ENCODE assay signal across 23 mouse cellular contexts in the genomic region with DNA sequence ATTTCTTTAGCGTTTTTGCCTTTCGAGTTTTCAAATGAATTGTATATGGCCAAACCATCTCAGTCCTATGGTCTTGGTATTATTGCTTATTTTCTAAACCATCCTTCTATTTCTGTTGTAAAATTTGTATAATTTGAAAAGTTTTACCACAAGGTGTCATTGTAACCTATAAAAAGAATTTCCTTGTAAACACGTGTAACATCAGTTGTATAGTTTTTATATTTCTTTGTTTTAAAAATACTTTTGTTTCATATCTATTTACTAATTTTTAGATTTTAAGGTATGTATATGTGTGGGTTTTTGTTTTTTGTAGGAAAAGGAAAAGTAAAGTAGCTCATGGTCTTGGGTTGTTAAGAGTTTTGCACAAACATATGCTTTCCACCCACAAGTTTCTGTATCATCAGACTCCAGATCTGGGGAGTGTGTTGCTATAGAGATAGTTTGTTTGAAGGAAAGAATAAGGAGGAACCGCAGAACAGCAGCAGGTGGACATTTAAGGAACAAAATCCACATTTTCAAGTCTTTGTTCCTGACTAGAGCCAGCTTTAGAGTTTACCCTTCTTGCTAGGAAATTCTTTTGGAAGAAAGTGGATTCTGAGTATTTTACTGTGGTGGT. TPM values are rescaled to one million over a fixed set of nuclear protein-coding genes. Genes with fewer than 3 reads are reported as not detected.
DNase-seq lines count a peak whose midpoint lies in the region; ATAC-seq and TF ChIP-seq lines count a peak whose summit lies in the region.
"Had no signal": no experiment of that assay in that cellular context is flagged by ENCODE, and none has a peak within 500 bp of the region (broad histone marks: within the 10 kb centered on the region; RNA-seq: fewer than 3 reads in every experiment).

No protein-coding gene starts in this region.

- H3K4me2 ChIP-seq in kidney, postnatal 0 days (ENCODE audit: low read length), result no peak overlapping the region
- H3K4me2 ChIP-seq in kidney, embryonic 15.5 days, result no peak overlapping the region
- H3K4me2 ChIP-seq: forebrain, embryonic 13.5 days; midbrain, embryonic 12.5 days had no signal

- ATAC-seq in kidney, postnatal 0 days (replicated peaks; ENCODE audit: low FRiP score, low read depth), result no peak
- no peak for ATAC-seq in kidney, embryonic 15.5 days (replicated peaks; ENCODE audit: low FRiP score)
- ATAC-seq: forebrain, embryonic 13.5 days; hindbrain, postnatal 0 days had no signal

- no peak overlapping the region for H3K4me3 ChIP-seq in kidney, postnatal 0 days (replicated peaks; ENCODE audit: low read depth, low read length)
- H3K4me3 ChIP-seq in kidney, embryonic 15.5 days (replicated peaks), result no peak overlapping the region
- H3K4me3 ChIP-seq: forebrain, embryonic 13.5 days; heart, embryonic 10.5 days; hindbrain, embryonic 10.5 days; midbrain, embryonic 12.5 days had no signal

- H3K27me3 ChIP-seq in kidney, postnatal 0 days (ENCODE audit: insufficient read depth, low read length), result no peaks in the 10 kb centered on the region
- no peaks in the 10 kb centered on the region for H3K27me3 ChIP-seq in kidney, embryonic 15.5 days
- H3K27me3 ChIP-seq: forebrain, embryonic 13.5 days; midbrain, embryonic 12.5 days had no signal

- WGBS in kidney, postnatal 0 days, result 77% methylated on average over 4 of the region's 4 CpGs
- 83% methylated on average over 4 of the region's 4 CpGs for WGBS in kidney, embryonic 15.5 days

- DNase-seq in kidney, postnatal 0 days (ENCODE audit: low spot score), result peak; percentile 24
- no peak for DNase-seq in kidney, postnatal 25 days
- peak; percentile 9 for DNase-seq in right cerebral cortex, adult 18-20 months
- DNase-seq in right cerebral cortex, postnatal 36 days (ENCODE audit: low spot score in 2 of 2), result no peak
- peak; percentile 27 for DNase-seq in c-Kit-positive CD71-positive TER-119-positive erythroid progenitor cells, embryonic 14.5 days (ENCODE audit: low spot score)
- no peak for DNase-seq in cerebellum, postnatal 14 days
- DNase-seq in kidney, postnatal 14 days, result no peak
- DNase-seq: adrenal gland, postnatal 25 days; cerebellum, adult 8-10 months; gastrocnemius, postnatal 36 days; kidney, adult 8-10 months; left cerebral cortex, postnatal 4 days; liver; lung, adult 18-20 months; lung, postnatal 36 days; right cerebral cortex, postnatal 14 days; thymus, postnatal 14 days had no signal

- TF ChIP-seq CTCF in kidney, postnatal 0 days (IDR thresholded peaks at IDR 0.05; ENCODE audit: low read depth), result peak; percentile 37

- H3K9ac ChIP-seq in kidney, postnatal 0 days (ENCODE audit: low read depth, low read length), result no peak overlapping the region
- no peak overlapping the region for H3K9ac ChIP-seq in kidney, embryonic 15.5 days
- H3K9ac ChIP-seq: forebrain, embryonic 13.5 days; midbrain, embryonic 12.5 days had no signal

- no peaks in the 10 kb centered on the region for H3K4me1 ChIP-seq in kidney, postnatal 0 days (replicated peaks; ENCODE audit: insufficient read depth, low read length)
- H3K4me1 ChIP-seq in kidney, embryonic 15.5 days, result 0 out of 2 replicates have a peak, but pooled peaks cover 2% of the 10 kb centered on the region
- H3K4me1 ChIP-seq: heart, embryonic 10.5 days; hindbrain, embryonic 10.5 days; midbrain, embryonic 12.5 days had no signal

- no peaks in the 10 kb centered on the region for H3K9me3 ChIP-seq in kidney, postnatal 0 days (replicated peaks; ENCODE audit: low read length)
- H3K9me3 ChIP-seq in kidney, embryonic 15.5 days (replicated peaks), result no peaks in the 10 kb centered on the region
- H3K9me3 ChIP-seq: forebrain, embryonic 13.5 days; heart, embryonic 10.5 days; hindbrain, embryonic 10.5 days had no signal

- H3K27ac ChIP-seq in kidney, postnatal 0 days, result no peak overlapping the region
- H3K27ac ChIP-seq in kidney, embryonic 15.5 days, result no peak overlapping the region
- H3K27ac ChIP-seq: forebrain, embryonic 13.5 days; heart, embryonic 10.5 days; hindbrain, embryonic 10.5 days; hindbrain, postnatal 0 days; midbrain, embryonic 12.5 days had no signal

- H3K36me3 ChIP-seq in kidney, postnatal 0 days (ENCODE audit: insufficient read depth, low read length), result no peaks in the 10 kb centered on the region
- H3K36me3 ChIP-seq in kidney, embryonic 15.5 days, result no peaks in the 10 kb centered on the region
- H3K36me3 ChIP-seq: heart, embryonic 10.5 days; midbrain, embryonic 12.5 days had no signal

RNA-seq across cellular contexts. Expression of a gene that starts 17.3 kb away (rescaled TPM):
- 15.5 and 16.4 TPM in 2 replicates for polyA plus RNA-seq in kidney, postnatal 0 days (2015; fragmentation: Nextera tagmentation; extraction: Ambion mirVana)
- polyA plus RNA-seq in kidney, embryonic 15.5 days (2015; fragmentation: Nextera tagmentation; extraction: Ambion mirVana), result 15.5 and 18.5 TPM in 2 replicates

Comparison
In these comparisons a context has a peak if more than half of its experiments do, and no peak if none do; other contexts are left out.
1. DNase-seq: peak in kidney, postnatal 0 days (single experiment), right cerebral cortex, adult 18-20 months (single experiment) and c-Kit-positive CD71-positive TER-119-positive erythroid progenitor cells, embryonic 14.5 days (single experiment); none in kidney, postnatal 25 days (0 of 2), right cerebral cortex, postnatal 36 days (0 of 2), cerebellum, postnatal 14 days (0 of 2) and kidney, postnatal 14 days (single experiment).